Mouse (Mus musculus) liver, embryonic 14.5 days (tissue): Measurements from ENCODE around the gene Rab27a. TPM values are rescaled to one million over a fixed set of nuclear protein-coding genes. Genes with fewer than 3 reads are reported as not detected.
"Not testable (repeated sequence)": the region's sequence is repeated elsewhere in the genome, so short reads cannot be mapped to it uniquely, and the experiment has no call there.

Experiments
- ATAC-seq: fragments of 200-750 bp; cut with Nextera tagmentation; 2 replicates; pipeline ENCODE4 v1.8.0; 2017; ENCODE audit warnings: moderate number of reproducible peaks, mild to moderate bottlenecking, moderate library complexity; ENCODE audit not compliant: insufficient read depth
- DNase-seq, 3 experiments: peaks; one replicate each; pipeline ENCODE4 v3.0.0-alpha.2; 2012 to 2013; ENCODE audit warnings: low read depth in 3 of 3, low spot score in 3 of 3
- H3K27ac ChIP-seq: fragments of 300-500 bp; sonication (generic); 2 replicates; pipeline ENCODE4 v1.5.1; 2014; ENCODE audit warnings: moderate library complexity, mild to moderate bottlenecking, control low read depth, inconsistent platforms
- H3K27me3 ChIP-seq: fragments of 300-500 bp; sonication (generic); 2 replicates; pipeline ENCODE4 v1.6.1; 2014; ENCODE audit warnings: mild to moderate bottlenecking, low read length, moderate library complexity; ENCODE audit not compliant: control insufficient read depth, insufficient read depth
- H3K36me3 ChIP-seq: fragments of 300-500 bp; sonication (generic); replicated peaks from 2 replicates; pipeline ENCODE4 v1.6.1; 2014; ENCODE audit warnings: low read depth; ENCODE audit not compliant: control insufficient read depth, insufficient read depth
- H3K4me1 ChIP-seq, 2 experiments: fragments of 200-500 bp in 1 of 2; fragments of 300-500 bp in 1 of 2; sonication (generic) in 1 of 2; replicated peaks; 2 replicates each; pipeline ENCODE4 v1.6.1; 2012 to 2014; ENCODE audit warnings: antibody characterized with exemption in 1 of 2, inconsistent platforms in 1 of 2, low read length in 1 of 2; ENCODE audit not compliant: control insufficient read depth in 2 of 2, insufficient read depth in 2 of 2
- H3K4me2 ChIP-seq: fragments of 300-500 bp; sonication (generic); 2 replicates; pipeline ENCODE4 v1.6.1; 2014; ENCODE audit warnings: low read depth, mild to moderate bottlenecking, control low read depth, moderate library complexity
- H3K4me3 ChIP-seq, 2 experiments: fragments of 200-500 bp in 1 of 2; fragments of 300-500 bp in 1 of 2; sonication (generic) in 1 of 2; 2 replicates each; pipeline ENCODE4 v1.5.1; 2012 to 2014; ENCODE audit warnings: low read depth in 2 of 2, low read length in 2 of 2, mild to moderate bottlenecking in 2 of 2, control low read depth in 1 of 2, inconsistent platforms in 1 of 2, moderate library complexity in 1 of 2; ENCODE audit not compliant: insufficient read depth in 1 of 2
- H3K9ac ChIP-seq: fragments of 300-500 bp; sonication (generic); replicated peaks from 2 replicates; pipeline ENCODE4 v1.6.1; 2014; ENCODE audit warnings: mild to moderate bottlenecking, control low read depth, moderate library complexity
- H3K9me3 ChIP-seq: fragments of 300-500 bp; sonication (generic); 2 replicates; pipeline ENCODE4 v1.6.1; 2016; ENCODE audit warnings: low read length, mixed read lengths; ENCODE audit not compliant: control insufficient read depth
- CTCF ChIP-seq: IDR thresholded peaks from 2 replicates; pipeline ENCODE4 v1.5.1; 2016; ENCODE audit warnings: antibody characterized with exemption, low read depth, control low read depth
- EP300 ChIP-seq: IDR thresholded peaks from 2 replicates; pipeline ENCODE4 v1.6.1; 2016; ENCODE audit warnings: antibody characterized with exemption, low read depth
- WGBS: fragments of 180-500 bp; shearing (Covaris S2); extraction: QIAGEN DNeasy Blood & Tissue Kit; methylation state at CpG from one replicate; pipeline ENCODE4 v1.1.7; 2014; ENCODE audit not compliant: insufficient replicate concordance; 5-methylcytosine and 5-hydroxymethylcytosine counted together
- polyA plus RNA-seq, 2 experiments: library from polyadenylated mRNA; depleted of rRNA in 1 of 2; stranded (reverse) in 1 of 2; unstranded in 1 of 2; fragments of >200 nt; fragmentation: Nextera tagmentation in 1 of 2; extraction: Ambion mirVana in 1 of 2; gene quantifications; 2 replicates each; pipeline versions ENCODE4 v1.2.1 to v1.2.3; 2012 to 2014

Gene Rab27a
- polyA plus RNA-seq, 2 experiments: 1.6 to 2.8 TPM

DNA sequence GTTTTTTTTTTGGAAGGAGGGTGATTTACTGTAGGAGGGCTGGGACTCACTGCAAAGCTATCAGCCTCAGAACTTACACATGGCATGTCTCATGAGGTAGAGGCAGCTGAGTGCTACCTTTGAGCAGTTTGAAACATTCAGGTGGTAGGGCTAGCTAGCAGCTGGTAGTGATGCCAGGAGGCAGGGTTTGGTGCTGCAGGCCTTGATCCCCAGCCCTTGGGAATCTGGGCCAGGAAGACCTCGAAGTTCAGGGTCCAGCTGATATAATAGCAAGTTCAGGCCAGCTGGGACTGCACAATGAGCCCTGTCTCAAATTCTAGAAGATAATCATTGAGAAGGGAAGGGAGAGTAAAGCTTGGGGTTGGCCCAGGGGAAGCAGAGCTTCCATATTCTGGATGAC is 60.5 kb downstream of the Rab27a start:
- Histone ChIP-seq H3K4me2 (no peak overlapping the region), H3K9me3 (no peaks in the 10 kb centered on the region), H3K27ac (no peak overlapping the region), H3K9ac (no peak overlapping the region), H3K27me3 (peaks cover 16% of the 10 kb centered on the region), H3K36me3 (no peaks in the 10 kb centered on the region), H3K4me1 (no peaks in the 10 kb centered on the region), H3K4me3 (no peak overlapping the region)
- no peak for TF ChIP-seq EP300
- no peak for TF ChIP-seq CTCF
- ATAC-seq: no peak
- WGBS: 45% methylated on average over 1 of the region's 1 CpGs
- DNase-seq: no peak

- no peak for DNase-seq
- peaks cover 16% of the 10 kb centered on the region for H3K27me3 ChIP-seq
Measured at GRCm38 (mm10) chr9:73105771-73106170, 61.1 kb downstream of the Rab27a start.

DNA sequence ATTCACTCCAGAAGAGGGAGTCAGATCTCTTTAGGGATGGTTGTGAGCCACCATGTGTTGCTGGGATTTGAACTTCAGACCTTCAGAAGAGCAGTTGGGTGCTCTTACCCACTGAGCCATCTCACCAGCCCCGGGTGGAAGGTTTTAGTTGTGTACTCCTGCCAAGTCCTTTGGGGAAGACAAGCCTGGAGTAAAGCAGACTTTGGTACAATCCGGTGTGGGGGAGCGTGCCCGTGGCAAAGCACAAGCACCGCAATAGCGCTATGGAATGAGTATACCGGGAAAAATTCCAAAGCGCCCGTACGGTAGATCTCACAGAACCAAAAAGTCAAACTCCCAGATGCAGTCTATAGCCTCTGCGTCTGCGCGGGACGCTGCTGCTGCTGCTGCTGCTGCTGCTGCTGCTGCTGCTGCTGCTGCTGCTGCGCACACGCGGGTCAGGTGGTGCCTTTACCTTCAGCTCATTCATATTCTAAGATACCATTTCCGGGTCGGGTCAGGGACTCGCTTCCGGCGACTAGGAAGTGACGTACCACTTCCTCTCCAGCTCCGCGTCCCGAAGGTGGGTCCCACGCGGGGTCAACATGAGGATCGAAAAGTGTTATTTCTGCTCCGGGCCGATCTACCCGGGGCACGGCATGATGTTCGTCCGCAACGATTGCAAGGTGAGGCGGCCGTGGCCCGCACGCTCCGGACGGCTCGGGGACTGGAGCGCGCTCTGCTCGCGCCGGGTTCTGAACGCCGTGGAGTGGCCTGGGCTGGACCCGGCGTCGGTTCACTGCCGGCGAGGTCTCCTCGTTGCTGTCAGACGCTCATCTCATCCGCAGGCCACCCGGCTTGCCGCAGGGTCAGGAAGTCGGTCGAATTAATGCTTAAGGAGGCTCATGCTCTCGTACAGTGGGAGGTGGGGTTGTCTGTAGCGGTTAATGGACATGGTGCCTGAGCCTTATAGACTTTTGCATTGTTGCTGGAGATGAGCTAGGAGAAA is 68.6 kb downstream of the Rab27a start, which contains the start of gene Rsl24d1:
Gene Rsl24d1 (plus strand): TSS at position 508 of the 988 bp plus-strand sequence.
- WGBS: under 1% methylated on average over 64 of the region's 64 CpGs
- Histone ChIP-seq H3K27me3 (no peaks in the 10 kb centered on the region), H3K27ac (peak within 1 kb of the TSS; percentile 25; the same call in 1 of the 2 replicates), H3K36me3 (peaks cover 6% of the 10 kb centered on the region), H3K9me3 (no peaks in the 10 kb centered on the region), H3K9ac (peak within 1 kb of the TSS; percentile 67), H3K4me3 (peak within 1 kb of the TSS; percentile 74 to 90), H3K4me2 (peak within 1 kb of the TSS; percentile 75), H3K4me1 (peaks cover 0 to 7% of the 10 kb centered on the region in 2 experiments; a peak in 2 of 4 replicates)
- TF ChIP-seq CTCF (no peak), EP300 (no peak)
- DNase-seq (peak; percentile 76 to 80 (median 79)), ATAC-seq (peak; percentile 95)

More at GRCm38 (mm10) chr9:73105771-73106170, 61.1 kb downstream of the Rab27a start:
- Histone ChIP-seq H3K9ac (no peak overlapping the region), H3K36me3 (no peaks in the 10 kb centered on the region), H3K4me1 (no peaks in the 10 kb centered on the region), H3K4me3 (no peak overlapping the region), H3K9me3 (no peaks in the 10 kb centered on the region), H3K4me2 (no peak overlapping the region), H3K27ac (no peak overlapping the region)
- TF ChIP-seq EP300: no peak
- no peak for ATAC-seq

- not testable (repeated sequence) for DNase-seq, H3K4me1 ChIP-seq, H3K9me3 ChIP-seq, H3K4me2 ChIP-seq, H3K9ac ChIP-seq, H3K4me3 ChIP-seq, H3K27ac ChIP-seq, ATAC-seq, H3K27me3 ChIP-seq
- peaks cover 28% of the 10 kb centered on the region for H3K36me3 ChIP-seq
- WGBS: 74% methylated on average over 4 of the region's 6 CpGs
Measured at GRCm38 (mm10) chr9:73116704-73117103, 72.0 kb downstream of the Rab27a start.

- Histone ChIP-seq H3K4me3 (no peak overlapping the region), H3K27me3 (no peaks in the 10 kb centered on the region), H3K4me1 (peaks cover 0 to 3% of the 10 kb centered on the region in 2 experiments; a peak in 2 of 4 replicates), H3K36me3 (peaks cover 28% of the 10 kb centered on the region), H3K4me2 (no peak overlapping the region), H3K9me3 (no peaks in the 10 kb centered on the region), H3K9ac (no peak overlapping the region), H3K27ac (no peak overlapping the region)
- TF ChIP-seq CTCF: 0 out of 2 replicates have a peak, but pooled peaks have one; percentile 25
- TF ChIP-seq EP300: no peak
- DNase-seq (no peak), ATAC-seq (no peak)
- WGBS: 77% methylated on average over 4 of the region's 4 CpGs
Measured at GRCm38 (mm10) chr9:73118012-73118411, 73.4 kb downstream of the Rab27a start.
